Mouse (Mus musculus): ENCODE data around the gene Nthl1.

Nthl1 gene

DNA sequence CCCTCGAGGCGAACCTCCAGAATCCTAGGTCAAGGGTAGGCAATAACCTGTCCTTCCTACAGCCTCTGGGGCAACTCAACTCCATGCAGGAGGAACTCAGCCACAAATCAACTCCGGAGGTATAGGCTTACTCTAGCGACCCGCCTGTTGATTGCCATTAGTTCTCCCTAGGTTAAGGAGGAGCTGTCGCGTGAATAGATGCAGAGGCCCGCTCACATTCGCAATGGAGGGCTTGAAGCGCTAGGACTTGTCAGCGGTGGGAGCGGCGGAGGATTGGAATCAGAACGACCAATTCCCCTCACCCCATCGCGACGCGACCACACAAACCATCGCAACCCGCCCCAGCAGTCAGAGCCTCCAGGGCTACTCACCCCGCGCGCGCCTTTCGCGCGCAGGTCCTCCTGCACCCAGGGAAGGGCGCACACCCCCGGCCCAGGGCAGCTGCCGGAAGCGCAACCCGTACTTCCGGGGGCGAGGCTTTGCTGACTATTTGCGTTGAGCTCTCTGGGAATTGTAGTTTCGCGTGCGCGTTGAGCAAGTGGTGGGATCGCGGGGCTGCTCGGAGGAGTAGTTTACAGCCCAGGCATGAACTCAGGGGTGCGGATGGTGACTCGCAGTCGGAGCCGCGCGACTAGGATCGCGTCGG is at the start of gene Nthl1, which contains the start of gene Tsc2:
TSS of gene Nthl1 (plus strand) at position 514 of the 646 bp plus-strand sequence.
TSS of gene Tsc2 (minus strand) at position 464 of the 646 bp plus-strand sequence.
- DNase-seq (ENCODE audit: low spot score in 2 of 2), result peak; percentile 86 to 91

DNA sequence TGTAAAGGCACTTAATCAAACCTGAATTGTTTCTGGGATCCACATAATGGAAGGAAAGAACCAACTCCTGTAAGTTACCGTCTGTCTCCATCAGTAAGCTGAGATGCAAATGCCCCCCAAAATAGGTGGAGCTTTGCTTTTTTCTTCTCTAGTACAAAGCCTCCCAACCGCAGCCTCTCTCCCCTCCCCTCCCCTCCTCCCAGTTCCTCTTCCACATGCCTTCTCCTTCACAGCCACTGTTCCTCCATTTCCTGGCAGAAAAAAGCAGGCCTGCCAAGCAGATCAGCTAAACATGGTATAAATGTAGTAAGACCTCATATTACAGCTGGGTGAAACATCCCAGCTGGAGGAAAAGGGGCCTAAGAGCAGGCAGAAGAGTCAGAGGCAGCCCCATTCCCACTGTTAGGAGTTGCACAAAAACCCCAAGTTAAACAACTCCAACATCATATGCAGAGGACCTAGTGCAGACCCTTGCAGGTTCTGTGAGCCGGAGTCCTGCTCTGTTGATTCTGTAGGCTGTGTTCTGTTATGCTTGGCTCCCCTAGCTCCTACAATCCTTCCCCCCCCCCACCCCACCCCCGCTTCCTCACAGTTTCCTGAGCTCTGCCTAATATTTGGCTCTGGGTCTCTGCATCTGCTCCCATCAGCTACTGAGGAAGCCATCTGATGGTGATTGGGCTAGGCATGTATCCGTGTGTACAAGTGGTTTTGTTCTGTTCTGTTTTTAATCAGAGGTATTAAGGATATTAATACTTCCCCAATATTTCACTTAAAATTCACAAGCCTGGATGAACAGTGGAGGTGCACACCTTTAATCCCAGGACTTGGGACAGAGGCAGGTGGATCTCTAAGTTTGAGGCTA is 48.6 kb upstream of the Nthl1 start:
- no peak for DNase-seq (ENCODE audit: low spot score in 2 of 2)

GRCm38 (mm10) chr17:24584520-24584919 is 48.0 kb upstream of the Nthl1 start:
- DNase-seq (ENCODE audit: low spot score in 2 of 2), result no peak

DNA sequence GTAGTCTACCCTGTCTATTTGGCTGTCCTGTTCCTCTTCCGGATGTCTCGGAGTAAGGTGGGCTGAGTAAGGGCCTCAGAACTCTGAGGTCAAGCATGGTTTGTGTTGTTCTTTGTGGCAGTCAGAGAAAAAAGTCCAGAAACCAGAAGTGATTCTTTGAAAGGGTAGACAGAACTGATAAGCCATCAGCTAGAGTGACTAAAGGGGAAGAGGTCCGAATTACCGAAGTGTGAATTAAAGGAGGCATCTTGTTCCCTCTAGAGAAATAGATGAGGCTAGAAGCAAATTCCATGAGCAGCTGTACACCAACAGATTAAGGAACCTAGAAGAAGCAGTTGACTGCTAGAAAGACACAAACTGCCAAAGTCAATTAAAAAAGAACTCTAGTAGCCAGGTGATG is 45.9 kb upstream of the Nthl1 start:
- DNase-seq (ENCODE audit: low spot score in 2 of 2), result no peak

DNA sequence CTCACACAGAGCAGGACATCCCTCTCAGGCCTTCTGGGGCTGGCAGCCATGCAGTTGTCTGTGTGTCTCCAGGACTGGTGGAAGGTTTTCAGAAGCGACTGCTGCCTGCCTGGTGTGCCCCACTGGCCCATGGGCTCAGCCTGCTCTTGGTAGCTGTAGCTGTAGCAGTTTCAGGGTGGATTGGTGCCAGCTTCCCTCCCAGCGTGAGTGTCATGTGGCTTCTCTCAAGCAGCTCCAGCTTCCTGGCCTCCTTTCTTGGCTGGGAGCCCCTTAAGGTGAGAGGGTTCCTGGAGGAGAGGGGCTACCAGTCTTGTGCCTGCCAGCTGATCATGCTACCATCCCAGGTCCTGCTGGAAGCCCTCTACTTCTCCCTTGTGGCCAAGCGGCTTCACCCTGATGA is 41.5 kb upstream of the Nthl1 start:
- no peak for DNase-seq (ENCODE audit: low spot score in 2 of 2)

DNA sequence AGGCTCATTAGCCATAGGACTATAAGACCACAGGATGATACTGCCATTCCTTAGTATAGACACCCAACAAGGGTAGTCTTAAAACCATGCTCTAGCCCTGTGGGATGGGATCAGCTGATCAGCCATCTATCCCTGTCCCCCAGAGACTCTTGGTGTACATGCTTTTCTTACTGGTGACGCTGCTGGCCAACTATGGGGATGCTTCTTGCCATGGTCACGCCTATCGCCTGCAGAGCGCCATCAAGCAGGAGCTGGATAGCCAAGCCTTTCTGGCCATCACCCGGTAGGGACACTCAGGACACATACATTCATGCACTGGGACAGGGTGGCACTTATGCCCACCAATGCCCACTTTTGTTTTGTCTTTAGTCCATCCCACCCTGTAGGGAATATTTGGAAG is 40.8 kb upstream of the Nthl1 start:
- DNase-seq (ENCODE audit: low spot score in 2 of 2), result no peak

- DNase-seq (ENCODE audit: low spot score in 2 of 2), result no peak
Measured at GRCm38 (mm10) chr17:24593248-24593647, 39.2 kb upstream of the Nthl1 start.

- DNase-seq (ENCODE audit: low spot score in 2 of 2), result no peak
Measured at GRCm38 (mm10) chr17:24593992-24594890, 38.2 kb upstream of the Nthl1 start.

- DNase-seq (ENCODE audit: low spot score in 2 of 2), result no peak
Measured at GRCm38 (mm10) chr17:24595126-24596072, 37.1 kb upstream of the Nthl1 start.

DNA sequence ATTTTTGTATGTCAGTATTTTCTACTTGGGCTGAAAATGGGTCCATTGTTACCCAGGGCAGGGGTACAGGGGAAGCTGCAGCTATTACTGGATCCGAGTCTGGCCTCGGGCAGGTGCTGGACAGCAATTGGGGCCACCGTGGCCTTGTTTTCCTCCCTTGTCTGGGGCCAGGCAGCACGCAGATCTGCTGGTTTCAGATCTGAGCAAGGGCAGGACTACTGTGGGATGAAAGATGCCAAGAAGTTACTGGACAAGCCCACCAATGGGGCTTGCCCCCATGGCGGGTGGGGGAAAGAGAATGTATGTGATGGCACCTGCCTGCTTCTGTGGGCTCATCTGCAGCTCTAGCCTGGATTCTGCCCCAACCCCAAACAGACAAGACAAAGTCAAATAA is 36.4 kb upstream of the Nthl1 start:
- no peak for DNase-seq (ENCODE audit: low spot score in 2 of 2)

DNA sequence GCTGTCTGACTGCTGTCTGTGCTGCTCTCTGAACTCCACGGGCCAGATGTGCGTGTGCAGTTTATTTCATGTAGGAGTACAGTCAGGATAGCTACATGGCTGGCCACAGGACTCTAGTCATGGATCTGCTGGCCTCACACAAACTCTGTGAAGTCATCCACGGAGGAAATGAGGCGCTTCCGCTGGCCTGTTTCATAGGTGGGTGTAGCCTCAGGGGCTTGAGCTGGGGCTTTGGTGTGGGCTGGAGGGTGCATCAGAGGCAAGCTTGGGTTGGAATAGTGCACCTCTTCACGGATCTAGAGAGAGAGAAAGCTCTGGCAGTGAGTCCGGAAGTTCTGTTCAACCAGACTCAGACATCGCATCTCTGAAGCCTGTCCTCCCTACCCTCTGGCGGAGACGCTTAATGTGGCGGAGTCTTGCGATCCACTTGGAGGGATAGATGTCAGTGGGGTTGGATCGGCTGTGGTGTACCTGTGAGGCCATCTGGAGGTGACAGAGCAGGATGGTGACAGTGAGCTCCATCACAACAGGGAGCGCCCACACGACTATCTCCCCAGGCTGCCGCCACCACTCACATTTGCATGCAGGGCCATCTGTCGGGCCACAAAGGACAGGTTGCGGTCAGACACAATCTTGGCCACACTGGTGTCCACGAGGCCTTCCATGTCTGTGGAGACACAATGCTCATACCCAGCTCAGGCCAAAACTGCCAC is 35.9 kb upstream of the Nthl1 start:
- no peak for DNase-seq (ENCODE audit: low spot score in 2 of 2)

GRCm38 (mm10) chr17:24597989-24598388 is 34.5 kb upstream of the Nthl1 start:
- no peak for DNase-seq (ENCODE audit: low spot score in 2 of 2)

DNA sequence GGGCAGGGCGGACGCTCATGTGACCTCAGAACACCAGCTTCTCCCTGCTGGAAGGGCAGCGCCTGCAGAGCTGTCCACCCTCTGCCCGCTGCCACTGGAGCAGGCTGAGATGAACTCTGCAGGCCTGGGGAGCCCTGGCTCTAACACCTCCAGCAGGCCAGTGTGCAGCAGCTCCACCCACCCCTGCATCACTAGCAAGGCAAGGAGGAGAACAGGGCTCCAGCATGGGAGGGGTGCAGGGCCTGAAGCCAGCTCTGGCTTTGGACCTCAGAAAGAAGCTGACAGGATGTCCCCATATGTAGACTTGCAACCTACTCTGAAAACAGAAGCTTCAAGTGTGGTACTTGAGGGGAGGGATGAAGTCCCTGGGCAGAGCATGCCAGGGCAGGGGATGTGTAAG is 32.0 kb upstream of the Nthl1 start:
- no peak for DNase-seq (ENCODE audit: low spot score in 2 of 2)

- DNase-seq (ENCODE audit: low spot score in 2 of 2), result no peak
Measured at GRCm38 (mm10) chr17:24603961-24604360, 28.5 kb upstream of the Nthl1 start.

DNA sequence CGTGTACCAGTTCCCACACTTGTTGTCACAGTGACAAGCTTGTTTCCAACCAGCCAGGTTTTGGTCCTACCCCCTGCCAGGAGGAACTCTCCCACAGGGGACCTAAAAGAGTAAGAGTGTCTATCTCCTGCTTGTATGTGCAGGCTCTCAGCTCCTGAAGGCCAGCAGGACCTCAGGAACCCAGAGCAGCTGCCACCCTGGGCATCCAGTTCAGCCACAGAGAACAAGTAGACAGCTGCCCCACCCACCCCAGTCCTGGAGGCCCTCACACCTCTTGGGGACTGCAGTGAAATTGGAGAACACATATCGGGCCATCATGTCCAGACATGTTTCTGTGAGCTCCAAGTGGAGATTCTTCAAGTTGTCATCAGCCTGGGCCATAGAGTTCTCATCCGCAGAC is 27.9 kb upstream of the Nthl1 start:
- DNase-seq (ENCODE audit: low spot score in 2 of 2), result no peak

GRCm38 (mm10) chr17:24608370-24608769 is 24.1 kb upstream of the Nthl1 start:
- no peak for DNase-seq (ENCODE audit: low spot score in 2 of 2)

DNA sequence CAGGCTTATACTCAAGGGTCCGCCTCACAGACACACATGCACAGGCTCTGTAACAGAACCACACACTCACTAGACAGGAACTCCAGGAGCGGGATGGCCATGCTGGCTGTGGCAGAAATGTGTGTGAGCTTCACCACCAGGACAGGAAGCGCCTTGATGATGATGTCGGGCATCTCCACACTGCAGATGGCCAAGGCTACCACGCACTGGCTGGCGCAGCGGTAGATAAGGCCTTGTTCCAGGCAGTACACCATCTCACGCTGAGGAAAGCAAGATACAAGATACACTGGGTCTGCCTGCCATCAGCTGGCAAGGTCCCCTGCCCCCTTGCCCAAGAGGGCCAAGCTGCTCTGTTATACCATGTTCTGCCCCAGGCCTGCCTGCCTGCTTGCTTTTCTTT is 23.6 kb upstream of the Nthl1 start:
- DNase-seq (ENCODE audit: low spot score in 2 of 2), result no peak

- DNase-seq (ENCODE audit: low spot score in 2 of 2), result no peak
Measured at GRCm38 (mm10) chr17:24610711-24611110, 21.8 kb upstream of the Nthl1 start.

DNA sequence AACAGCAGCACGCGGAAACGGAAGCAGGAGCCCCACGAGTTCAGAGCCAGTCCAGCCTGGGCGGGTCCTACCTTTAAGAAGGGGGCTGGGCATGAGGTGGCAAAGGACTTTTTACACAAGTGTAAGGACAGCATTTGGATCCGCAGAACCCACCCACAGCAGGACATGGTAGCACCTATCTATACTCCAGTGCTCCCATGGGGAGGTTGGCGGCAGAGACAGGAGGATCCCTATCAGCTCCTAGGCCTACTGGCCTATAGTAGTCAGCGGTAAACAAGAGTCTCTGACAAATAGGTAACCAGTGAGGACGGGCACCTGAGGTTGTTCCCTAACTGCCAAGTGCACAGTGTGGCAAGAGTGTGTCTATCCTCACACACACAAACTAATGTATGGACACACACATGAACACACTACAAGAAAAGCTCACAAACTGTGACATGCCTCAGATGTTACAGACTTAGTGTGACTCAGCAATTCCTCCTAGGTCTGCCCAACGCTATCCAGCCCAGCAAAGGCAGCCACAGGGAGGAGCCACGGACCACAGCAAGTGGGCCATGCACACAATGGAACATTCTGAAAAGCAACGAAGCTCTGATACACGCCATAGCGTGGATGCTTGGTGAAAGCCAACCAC is 14.8 kb upstream of the Nthl1 start:
- DNase-seq (ENCODE audit: low spot score in 2 of 2), result no peak

DNA sequence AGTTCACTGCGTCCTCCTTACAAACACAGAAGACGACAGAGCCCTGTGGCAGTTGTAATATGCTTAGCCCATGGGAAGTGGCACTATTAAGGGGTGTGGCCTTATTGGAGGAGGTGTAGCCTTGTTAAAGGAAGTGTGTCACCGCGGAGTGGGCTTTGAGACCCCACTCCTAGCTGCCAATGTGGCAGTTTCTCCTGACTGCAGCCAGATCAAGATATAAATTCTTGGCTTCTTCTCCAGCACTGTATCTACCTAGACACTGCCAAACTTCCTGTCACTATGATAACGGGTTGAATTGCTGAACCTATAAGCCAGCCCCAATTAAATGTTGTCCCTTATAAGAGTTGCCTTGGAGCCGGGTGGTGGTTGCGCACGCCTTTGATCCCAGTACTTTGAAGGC is 7.0 kb upstream of the Nthl1 start:
- DNase-seq (ENCODE audit: low spot score in 2 of 2), result no peak
